Mouse (Mus musculus) small intestine, adult 10 weeks (tissue): ENCODE results near the gene Prdx4. TPM values are rescaled to one million over a fixed set of nuclear protein-coding genes. Genes with fewer than 3 reads are reported as not detected.

ENCODE experiments used
- polyA plus RNA-seq: library from polyadenylated mRNA; stranded (reverse); fragments of 350-450 nt; fragmentation: Illumina TruSeq; extraction: RNeasy Lipid Tissue Mini Kit (QIAGEN cat#74804); gene quantifications from one replicate; pipeline ENCODE4 v1.2.3, GENCODE M21; 2014; ENCODE audit warnings: low replicate concordance

The Prdx4 gene
- 69.6 TPM for polyA plus RNA-seq

GRCm38 (mm10) chrX:155340654-155341053, at the start of gene Prdx4:
Gene Prdx4 (minus strand): TSS chrX:155340754.

Other genes starting within 250 kb of the Prdx4 start
- gene Magea2, start 247.1 kb downstream of the Prdx4 start, polyA plus RNA-seq = not detected
- gene Cldn34b2, start 212.3 kb downstream of the Prdx4 start, polyA plus RNA-seq = not detected
- 551 TPM for gene Sat1, start 124.3 kb downstream of the Prdx4 start, polyA plus RNA-seq
- gene Acot9, start 78.3 kb downstream of the Prdx4 start, polyA plus RNA-seq = 137 TPM